Mouse (Mus musculus) natural killer cell, adult 2 months (primary cell): ENCODE results near the gene Rab35.

Experiments
- DNase-seq, 2 experiments: peaks; one replicate each; pipeline ENCODE4 v3.0.0; 2022; ENCODE audit warnings: low spot score in 2 of 2

Rab35 gene

DNA sequence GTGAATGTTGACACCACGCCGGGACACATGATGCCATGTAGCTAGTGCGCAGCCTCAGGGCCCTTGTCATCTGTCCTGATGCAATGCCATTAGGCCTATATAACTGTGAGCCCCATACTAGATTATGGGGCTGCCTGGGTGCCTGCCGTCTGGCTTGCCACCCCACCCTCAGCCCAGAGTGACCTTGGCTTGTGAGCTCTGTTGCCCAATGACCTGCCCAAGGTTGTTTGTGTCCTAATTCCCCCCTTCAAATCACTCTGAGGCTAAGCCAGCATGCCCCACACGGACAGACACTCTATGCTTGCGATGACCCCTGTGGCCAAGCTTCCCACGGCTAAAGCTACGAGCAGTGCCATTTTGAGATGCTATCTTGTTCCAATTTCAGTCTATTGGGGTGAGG is 18.0 kb downstream of the Rab35 start:
- no peak for DNase-seq

DNA sequence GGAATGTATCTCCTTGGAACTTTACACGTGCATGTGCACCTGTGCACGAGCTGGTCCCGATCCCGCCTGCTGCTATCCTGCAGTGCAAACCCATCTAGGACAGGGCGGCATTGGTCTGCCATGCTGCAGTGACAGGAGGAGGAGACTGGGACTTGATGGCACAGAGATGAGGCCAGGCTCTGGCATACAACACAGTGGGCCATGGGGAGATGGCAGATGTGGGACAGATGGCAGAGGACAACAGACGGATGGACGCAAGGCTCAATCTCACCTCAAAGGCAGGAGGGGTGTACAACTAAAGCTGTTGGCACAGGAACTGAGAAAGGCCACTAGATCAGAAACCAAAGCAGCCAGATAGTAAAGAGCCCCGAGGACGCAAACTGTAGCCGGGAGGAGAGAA is 19.2 kb downstream of the Rab35 start:
- DNase-seq: no peak

DNA sequence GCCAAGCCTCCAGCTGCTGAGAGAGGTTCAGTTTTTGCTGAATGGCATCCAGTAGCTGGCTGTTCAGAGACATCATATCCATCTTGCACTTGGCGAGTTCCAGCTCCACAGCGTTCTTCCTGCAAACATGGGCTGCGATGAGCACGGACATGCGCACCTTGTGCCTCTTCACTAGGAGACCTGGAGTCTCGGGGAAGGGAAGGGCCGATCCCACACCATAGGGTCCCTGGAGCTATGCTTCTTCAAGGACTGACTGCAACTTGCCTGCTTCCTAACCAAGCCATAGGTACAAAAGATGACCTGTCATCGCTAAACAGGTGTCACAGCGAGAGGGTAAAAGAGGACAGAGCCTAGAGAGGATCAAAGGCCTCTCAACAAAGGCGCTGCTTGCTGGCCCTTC is 20.1 kb downstream of the Rab35 start:
- no peak for DNase-seq

DNA sequence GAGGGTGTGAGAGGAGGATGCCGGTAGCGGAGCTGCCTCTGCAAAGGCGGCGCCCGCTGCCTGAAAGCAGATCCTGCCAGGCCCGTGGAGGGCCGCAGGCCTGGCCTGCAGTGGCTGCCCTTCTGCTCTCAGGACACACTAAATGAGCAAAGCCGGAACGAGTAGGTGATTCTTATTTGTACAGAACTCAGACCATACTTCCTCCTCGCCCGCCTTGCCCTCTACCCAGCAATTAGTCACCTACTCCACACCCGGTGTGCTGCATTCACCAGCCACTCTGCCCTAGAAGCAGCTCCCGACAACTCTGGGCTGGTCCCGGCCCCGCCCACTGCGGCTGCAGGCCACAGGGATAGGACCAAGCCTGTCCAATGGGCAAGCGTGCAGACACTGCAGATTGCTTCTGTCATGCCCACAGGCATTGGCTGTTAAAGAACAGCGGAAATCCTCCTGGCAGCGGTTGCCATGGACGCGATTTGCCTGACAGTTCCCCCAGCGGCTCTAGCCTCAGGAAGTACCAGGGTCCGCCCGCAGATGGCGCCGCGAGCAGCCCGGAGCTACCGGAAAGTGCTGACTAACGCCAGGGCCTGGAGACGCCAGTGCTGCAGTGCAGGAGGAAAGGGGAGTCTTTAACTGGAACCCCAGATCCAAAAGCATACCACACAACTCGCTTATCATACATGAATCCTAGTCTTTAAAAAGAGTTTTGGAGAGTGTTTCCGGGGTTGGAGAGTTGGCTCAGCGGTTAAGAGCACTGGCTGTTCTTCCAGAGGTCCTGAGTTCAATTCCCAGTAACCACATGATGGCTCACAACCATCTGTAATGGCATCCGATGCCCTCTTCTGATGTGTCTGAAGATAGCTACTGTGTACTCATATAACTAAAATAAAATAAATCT is 21.2 kb downstream of the Rab35 start:
- DNase-seq: peak; percentile 99

DNA sequence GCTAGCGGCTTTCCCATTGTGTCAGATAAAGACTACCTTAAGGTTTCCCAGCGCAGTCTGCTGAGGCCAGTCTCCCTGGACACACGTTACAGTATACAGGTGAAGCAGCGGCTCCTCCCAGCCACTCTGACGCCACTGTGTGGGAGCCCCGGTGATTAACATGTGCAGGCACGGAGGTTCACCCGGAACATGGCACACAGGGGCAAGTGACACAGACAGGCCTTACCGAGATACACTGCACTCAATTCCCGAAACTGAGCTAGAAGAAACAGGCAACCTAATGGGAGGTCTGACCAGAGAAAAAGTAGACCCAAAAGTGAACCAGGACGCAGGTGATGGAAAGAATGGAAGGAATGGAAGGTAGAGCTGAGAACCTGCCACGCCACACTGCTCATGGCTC is 22.1 kb downstream of the Rab35 start:
- DNase-seq: no peak

DNA sequence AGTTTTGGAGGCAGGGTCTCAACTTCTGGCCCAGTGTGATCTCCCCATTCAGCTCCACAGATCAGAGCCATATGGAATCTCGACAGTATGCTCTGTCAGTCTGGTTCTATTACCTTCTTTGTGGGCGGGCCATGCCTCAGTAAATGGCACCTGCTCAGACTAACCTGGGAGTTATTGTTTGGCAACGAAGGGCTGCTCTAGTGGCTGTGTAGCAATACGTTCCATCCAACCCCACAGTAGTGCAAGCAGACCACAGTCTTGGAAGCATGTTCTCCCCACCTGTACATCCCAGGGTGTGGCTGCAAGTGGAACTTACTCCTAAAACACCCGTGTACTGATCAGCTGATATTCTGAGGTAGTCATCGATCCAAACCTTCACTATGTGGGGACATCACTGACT is 25.0 kb downstream of the Rab35 start:
- DNase-seq: no peak

DNA sequence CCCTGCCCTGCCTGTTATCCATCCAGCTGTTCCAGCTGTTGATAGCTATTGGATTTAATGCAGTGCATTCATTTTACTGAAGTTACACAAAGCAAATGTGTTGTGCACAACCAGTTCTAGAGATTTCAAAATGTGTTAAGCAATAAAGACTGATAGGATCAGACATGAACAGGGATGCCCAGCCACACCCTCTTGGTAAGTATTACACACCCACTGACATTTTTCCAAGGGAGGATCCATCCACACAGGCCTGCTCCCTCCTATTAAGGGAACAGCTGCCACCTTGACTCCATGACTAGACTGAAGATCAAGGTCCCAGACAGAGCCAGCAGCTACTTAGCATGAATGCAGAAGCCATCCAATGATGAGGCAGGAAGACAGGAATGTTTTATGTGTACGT is 25.5 kb downstream of the Rab35 start:
- DNase-seq: no peak

DNA sequence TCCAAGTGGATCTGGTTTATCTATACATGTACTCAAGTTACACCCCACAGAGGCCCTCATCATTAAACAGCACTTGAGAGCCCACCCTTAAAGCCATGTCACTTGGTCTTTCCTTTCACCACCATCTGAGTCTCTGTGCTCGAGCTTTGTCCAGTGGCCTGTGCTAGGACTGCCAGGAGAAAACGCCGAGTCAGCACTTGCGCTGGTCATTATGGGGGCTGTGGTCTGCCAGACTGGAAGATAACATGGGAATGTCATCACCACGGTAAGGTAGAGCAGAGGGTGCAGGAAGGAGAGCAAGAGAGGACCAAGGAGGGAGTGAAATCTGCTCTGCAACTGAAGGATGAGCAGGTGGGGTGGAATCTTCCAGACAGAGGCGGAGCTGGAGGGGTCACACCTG is 26.6 kb downstream of the Rab35 start:
- no peak for DNase-seq

DNA sequence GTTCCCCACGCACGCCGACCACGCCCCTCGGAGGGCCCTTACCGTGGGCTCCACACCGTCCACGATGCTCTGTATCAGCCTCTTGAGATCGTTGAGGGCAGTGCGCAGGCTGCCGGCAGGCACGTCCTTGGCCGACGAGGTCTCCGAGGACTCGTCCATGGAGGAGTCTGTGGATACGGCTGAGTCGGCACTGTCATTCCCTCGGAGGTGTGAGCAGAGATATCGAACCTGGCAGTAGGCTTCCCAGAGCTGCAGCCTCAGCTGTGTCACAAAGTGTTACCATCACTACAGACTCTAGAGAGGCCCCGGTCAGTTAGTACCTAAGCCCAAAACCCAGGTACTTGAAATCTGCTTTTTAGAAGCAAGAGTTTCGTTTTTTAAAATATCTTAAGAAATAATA is 30.9 kb downstream of the Rab35 start:
- no peak for DNase-seq

DNA sequence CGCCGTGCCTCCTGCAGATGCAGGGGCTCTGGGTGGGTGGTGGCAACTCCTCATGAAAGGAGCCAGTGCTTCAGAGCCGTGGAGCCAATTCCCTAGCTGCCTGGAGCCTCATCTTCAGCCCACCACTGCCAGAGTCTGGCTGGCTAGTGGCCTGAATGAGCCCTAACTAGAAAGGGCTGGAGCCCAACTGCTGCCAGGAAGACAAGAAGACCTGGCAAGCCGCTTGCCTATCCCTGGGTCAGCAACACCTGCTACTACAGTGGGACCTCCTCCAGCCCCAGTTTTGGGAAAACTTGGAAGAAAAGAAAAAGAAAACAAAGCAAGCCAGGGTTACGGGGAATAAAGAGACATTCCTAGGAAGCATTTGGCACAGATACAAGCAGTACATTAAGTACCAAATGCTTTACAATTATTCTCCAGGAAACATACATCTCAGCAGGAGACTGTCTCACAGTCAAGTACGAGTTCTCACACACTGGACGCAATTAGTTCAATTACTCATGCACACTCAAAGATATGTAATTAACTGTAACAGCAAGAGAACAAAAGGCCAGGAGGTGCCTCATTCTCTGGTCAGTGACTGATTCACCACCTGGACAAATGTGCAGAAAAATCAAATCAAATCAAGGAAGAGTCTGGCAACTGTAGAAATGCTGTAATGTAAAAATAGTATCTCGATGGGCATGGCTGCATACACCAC is 34.8 kb downstream of the Rab35 start:
- DNase-seq: no peak

DNA sequence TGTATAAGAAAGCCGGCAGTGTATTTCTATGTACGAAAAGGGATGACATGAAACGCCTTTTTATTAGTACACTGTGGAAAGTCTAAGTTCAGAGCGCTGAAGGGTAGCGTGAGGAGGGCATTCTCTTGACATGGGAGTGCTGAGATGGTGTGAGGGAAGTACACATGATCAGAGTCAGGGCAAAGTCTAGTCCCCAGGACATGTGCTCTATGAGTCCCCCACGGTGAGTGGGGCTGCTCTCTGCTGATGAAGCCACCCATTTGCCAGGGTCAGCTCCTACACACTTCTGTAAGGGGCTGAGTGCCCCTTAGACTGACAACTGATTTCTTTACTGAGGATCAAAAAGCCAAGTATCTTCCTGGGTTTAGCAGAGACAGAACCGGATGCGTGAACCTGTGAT is 35.5 kb downstream of the Rab35 start:
- DNase-seq: no peak

DNA sequence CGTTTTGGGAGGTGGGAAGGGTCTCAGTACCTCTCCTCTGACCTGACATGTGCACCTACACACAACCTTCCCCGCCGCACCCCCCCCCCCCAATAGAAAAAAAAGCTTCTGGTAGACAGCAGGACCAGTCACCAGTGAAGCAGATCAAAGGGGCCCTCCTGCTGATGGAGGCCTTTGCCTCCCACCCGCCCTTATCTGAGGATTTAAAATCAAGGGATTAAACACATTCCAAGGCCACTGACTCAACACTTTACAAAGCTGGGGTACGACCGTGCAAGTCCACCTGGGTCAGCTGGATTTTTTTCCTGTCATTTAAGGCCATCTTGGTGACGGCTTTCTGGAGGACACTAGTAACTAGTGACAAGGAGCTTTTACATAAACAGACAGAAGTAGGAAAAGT is 36.2 kb downstream of the Rab35 start:
- no peak for DNase-seq

DNA sequence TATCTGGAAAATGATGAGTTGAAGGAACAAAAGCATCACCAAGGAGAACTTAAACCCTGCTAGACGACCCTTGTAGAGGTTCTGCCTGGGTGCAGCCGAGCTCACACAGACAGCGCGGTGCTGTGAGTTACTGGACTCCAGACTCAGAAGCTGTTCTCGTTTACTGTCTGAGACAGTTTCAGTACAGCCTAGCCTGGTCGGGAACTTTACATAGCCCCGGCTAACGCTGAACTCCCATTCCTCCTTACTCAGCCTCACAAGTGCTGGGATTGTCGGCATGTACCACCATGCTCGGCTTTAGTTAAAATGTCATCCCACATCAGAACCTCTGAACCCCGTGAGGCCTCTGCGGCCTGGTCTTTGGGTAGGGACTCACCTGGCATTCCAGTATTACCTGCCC is 37.3 kb downstream of the Rab35 start:
- no peak for DNase-seq

DNA sequence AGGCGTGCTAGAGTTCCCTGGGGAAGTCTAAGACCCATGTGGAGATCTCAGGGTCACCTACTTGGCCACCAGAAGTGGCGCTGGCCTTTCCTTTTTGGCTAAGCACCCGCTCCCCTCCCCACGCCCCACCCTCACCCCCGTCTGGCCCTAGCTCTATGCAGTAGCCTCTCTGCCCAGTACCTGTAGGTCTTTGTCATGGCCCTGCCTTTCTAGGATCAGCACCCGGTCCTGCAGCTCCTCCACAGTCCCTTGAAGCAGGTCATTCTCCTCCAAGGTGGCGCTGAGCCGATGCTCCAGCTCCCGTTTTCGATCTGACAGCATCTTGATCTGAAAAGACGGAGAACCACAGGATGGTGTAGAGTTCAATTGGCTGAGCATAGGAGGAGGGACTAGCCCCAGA is 38.3 kb downstream of the Rab35 start:
- no peak for DNase-seq

DNA sequence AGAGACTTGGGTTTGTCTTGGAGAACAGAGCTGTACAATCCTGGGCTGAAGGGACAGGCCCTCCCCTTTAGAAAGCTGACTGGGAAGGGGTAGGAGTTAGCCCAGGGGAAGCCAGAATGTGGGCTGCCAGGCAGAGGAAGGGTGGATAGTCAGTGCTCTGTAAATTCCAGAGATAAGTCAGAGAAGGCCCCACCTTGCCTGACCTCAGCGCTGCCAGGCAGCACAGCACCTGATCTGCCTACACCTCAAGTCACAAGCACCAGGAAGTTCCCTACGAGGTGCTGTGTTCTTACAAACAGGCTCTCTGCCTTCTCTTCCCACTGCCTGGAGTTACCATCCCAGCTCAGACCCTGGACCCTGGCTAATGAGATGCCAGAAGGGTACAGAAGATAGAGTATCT is 38.7 kb downstream of the Rab35 start:
- DNase-seq: no peak

DNA sequence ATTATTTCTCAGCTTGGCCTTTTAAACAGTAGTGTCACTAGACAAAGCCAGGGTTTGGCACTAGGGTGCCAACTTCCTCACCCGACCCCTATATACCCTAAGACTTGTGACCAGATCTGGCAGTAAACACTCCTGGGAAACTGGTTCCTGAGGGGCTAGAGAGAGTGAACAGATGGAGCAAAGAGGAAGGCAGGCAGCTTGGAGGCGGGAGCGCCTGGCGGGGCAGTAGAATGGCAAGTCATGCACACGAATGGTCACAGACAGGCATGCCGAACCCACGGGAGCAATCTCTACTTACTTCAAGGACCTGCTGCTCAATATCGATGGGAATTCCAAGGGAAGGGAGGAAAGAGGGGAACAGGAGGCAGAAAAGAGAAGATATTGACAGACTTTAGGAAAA is 40.1 kb downstream of the Rab35 start:
- no peak for DNase-seq

DNA sequence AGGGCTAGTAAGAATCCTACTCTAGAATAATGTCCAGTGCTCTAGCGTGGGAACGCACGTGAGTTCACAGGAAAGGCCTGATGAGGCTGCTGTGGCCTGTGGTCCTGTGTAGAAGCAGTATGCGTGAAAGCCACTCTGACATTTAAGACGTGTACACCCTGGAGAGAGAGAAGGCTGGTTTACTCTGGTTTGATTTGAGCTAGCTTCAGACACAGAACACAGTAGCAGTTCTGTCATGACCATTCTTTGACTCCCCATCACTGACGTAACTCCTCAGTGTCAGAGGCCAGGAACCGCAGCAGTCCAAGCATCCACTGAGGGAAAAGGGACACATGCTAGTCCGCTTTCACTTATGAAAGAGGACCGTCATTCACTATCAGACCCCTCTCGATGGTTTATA is 53.4 kb downstream of the Rab35 start:
- no peak for DNase-seq

DNA sequence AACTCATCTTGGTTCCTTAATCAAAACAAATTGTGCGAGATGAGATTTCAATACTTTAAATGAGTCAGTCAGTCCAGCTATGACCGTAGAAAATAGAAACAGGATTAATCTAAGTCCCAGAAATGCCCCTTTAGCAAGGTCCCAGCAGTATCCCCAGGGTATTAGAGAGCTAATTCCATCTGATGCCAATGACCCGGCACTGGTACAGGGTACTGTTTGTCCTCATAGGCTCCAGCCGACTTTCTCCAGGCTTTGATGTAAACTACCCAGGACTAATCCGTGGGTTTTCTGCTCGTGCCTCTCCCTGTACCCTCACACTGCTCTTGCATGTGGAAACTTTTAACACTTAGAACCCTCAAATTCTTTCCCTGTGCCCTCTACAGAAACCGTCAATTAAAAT is 55.0 kb downstream of the Rab35 start:
- DNase-seq: no peak

DNA sequence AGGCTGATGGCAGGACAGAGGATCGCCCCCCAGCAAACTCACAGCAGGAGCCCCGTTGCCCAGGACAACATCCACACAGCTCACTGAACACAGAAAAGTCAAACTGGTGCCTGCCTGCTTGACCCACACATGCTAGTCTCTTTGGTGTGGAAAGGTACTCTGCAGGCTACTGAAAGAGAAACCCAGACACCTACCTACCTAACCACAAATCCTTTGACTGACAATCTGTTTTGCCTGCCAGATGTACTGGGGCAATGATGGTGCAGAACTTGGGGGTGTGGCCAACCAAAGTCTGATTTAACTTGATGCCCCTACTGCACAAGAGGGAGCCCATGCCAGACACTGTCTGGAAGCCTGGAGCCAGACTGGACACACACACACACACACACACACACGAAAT is 61.6 kb downstream of the Rab35 start:
- DNase-seq: no peak

DNA sequence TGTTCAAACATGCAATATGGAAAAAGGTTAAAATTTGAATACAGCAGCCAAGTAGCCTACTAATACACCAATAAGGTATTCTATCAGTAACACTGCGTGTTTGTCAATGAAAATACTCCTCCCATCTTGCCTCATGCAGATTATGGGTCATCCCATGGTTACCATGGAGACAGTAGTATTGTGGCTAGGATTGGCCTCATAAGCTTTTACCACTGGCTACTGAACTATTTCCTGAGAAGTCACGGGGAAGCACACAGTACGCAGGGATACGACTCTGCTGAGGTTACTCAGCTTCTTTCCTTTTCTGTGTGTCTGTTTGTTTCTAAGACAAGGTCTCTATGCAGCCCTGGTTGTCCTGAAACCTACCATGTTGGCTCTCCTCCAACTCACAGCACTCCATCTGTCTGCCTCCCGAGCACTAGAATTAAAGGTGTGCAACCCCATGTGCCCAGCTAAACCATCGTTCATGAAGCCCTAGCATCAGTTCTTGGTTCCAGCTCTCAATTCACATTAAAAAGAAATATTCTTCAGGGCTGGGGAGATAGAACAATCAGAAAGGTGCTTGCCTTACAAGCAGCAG is 63.6 kb downstream of the Rab35 start:
- no peak for DNase-seq

DNA sequence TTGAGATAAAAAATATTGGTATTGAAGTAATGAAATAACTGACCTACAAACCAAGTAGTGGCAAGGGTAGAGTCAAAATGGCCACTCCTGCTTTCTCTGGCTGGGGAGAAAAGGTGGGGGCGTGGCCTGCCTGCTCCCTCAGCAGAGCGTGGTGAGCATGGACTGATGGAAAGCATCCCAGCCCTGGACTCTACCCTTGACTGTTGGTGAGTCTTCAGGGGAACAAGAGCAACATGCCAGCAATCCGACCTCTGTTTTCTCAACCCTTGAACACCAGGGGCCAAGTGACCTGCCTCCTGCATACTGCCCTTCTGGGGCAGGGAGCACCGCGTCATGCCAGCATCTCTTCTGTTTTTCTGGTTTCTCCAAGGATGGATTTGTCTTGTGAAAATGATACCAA is 65.1 kb downstream of the Rab35 start:
- no peak for DNase-seq
